Comparison of ENCODE assay signal across 11 mouse cellular contexts in genomic region chr8:35773508-35773907, GRCm38 (mm10). TPM values are rescaled to one million over a fixed set of nuclear protein-coding genes. Genes with fewer than 3 reads are reported as not detected.
DNase-seq lines count a peak whose midpoint lies in the region; ATAC-seq and TF ChIP-seq lines count a peak whose summit lies in the region.
"Had no signal": no experiment of that assay in that cellular context is flagged by ENCODE, and none has a peak within 500 bp of the region (broad histone marks: within the 10 kb centered on the region; RNA-seq: fewer than 3 reads in every experiment).

No protein-coding gene starts in this region.

- DNase-seq in layer of hippocampus, adult 18-20 months (ENCODE audit: low spot score in 2 of 2) = peak; percentile 42 to 57
- DNase-seq in layer of hippocampus, postnatal 25 days (ENCODE audit: extremely low spot score in 1 of 2, low spot score in 1 of 2) = no peak
- peak; percentile 6 for DNase-seq in cerebellum, adult 9-11 months
- DNase-seq in midbrain, postnatal 0 days (ENCODE audit: low spot score) = peak; percentile 82
- no peak for DNase-seq in liver, embryonic 11.5 days (ENCODE audit: low spot score)
- DNase-seq: B cell, adult 2 months had no signal

- no peak overlapping the region for H3K4me3 ChIP-seq in forebrain, embryonic 15.5 days
- H3K4me3 ChIP-seq in forebrain, embryonic 12.5 days (replicated peaks) = no peak overlapping the region
- no peak overlapping the region for H3K4me3 ChIP-seq in midbrain, postnatal 0 days (ENCODE audit: low read depth, low read length)
- H3K4me3 ChIP-seq in liver, embryonic 11.5 days (ENCODE audit: low read depth, low read length) = no peak overlapping the region
- H3K4me3 ChIP-seq: layer of hippocampus, adult 2 months had no signal

- peak; percentile 31; the same call in 1 of the 2 replicates for TF ChIP-seq CTCF in midbrain, postnatal 0 days (IDR thresholded peaks at IDR 0.05)

- H3K9ac ChIP-seq in forebrain, embryonic 15.5 days (replicated peaks) = no peak overlapping the region
- no peak overlapping the region for H3K9ac ChIP-seq in forebrain, embryonic 12.5 days
- H3K9ac ChIP-seq in midbrain, postnatal 0 days (replicated peaks; ENCODE audit: low read length, poor library complexity, severe bottlenecking) = no peak overlapping the region
- H3K9ac ChIP-seq in liver, embryonic 11.5 days (ENCODE audit: low read depth, low read length) = no peak overlapping the region

- H3K36me3 ChIP-seq in forebrain, embryonic 15.5 days = no peaks in the 10 kb centered on the region
- H3K36me3 ChIP-seq in forebrain, embryonic 12.5 days (replicated peaks) = no peaks in the 10 kb centered on the region
- H3K36me3 ChIP-seq in midbrain, postnatal 0 days (ENCODE audit: insufficient read depth, low read length) = no peaks in the 10 kb centered on the region
- no peaks in the 10 kb centered on the region for H3K36me3 ChIP-seq in liver, embryonic 11.5 days (ENCODE audit: control insufficient read depth, insufficient read depth, low read length)

- WGBS in forebrain, embryonic 15.5 days = 34% methylated on average over 7 of the region's 7 CpGs
- WGBS in forebrain, embryonic 12.5 days = 60% methylated on average over 7 of the region's 7 CpGs
- WGBS in midbrain, postnatal 0 days = 20% methylated on average over 7 of the region's 7 CpGs
- 55% methylated on average over 7 of the region's 7 CpGs for WGBS in liver, embryonic 11.5 days

- no peaks in the 10 kb centered on the region for H3K27me3 ChIP-seq in forebrain, embryonic 15.5 days
- no peaks in the 10 kb centered on the region for H3K27me3 ChIP-seq in forebrain, embryonic 12.5 days
- no peaks in the 10 kb centered on the region for H3K27me3 ChIP-seq in midbrain, postnatal 0 days (ENCODE audit: insufficient read depth, low read length)
- no peaks in the 10 kb centered on the region for H3K27me3 ChIP-seq in liver, embryonic 11.5 days (replicated peaks; ENCODE audit: control insufficient read depth, insufficient read depth, low read length)

- peak; percentile 69; the same call in 1 of the 2 replicates for ATAC-seq in forebrain, embryonic 15.5 days (replicated peaks)
- no peak for ATAC-seq in forebrain, embryonic 12.5 days (ENCODE audit: low FRiP score)
- ATAC-seq in midbrain, postnatal 0 days (ENCODE audit: low FRiP score) = peak; percentile 41; the same call in 1 of the 2 replicates
- ATAC-seq in liver, embryonic 11.5 days (replicated peaks; ENCODE audit: low FRiP score) = no peak
- ATAC-seq in inflammation-experienced regulatory T-cells, adult 6 months = no peak
- ATAC-seq: Patski had no signal

- no peaks in the 10 kb centered on the region; the same call in 1 of the 2 replicates for H3K4me1 ChIP-seq in forebrain, embryonic 15.5 days
- no peaks in the 10 kb centered on the region for H3K4me1 ChIP-seq in forebrain, embryonic 12.5 days
- 0 out of 2 replicates have a peak, but pooled peaks cover 2% of the 10 kb centered on the region for H3K4me1 ChIP-seq in midbrain, postnatal 0 days (ENCODE audit: insufficient read depth, low read length)
- no peaks in the 10 kb centered on the region for H3K4me1 ChIP-seq in liver, embryonic 11.5 days (replicated peaks; ENCODE audit: control insufficient read depth, insufficient read depth, low read length)

- H3K9me3 ChIP-seq in forebrain, embryonic 15.5 days = no peaks in the 10 kb centered on the region
- H3K9me3 ChIP-seq in forebrain, embryonic 12.5 days = no peaks in the 10 kb centered on the region
- H3K9me3 ChIP-seq in midbrain, postnatal 0 days (ENCODE audit: low read length) = no peaks in the 10 kb centered on the region
- no peaks in the 10 kb centered on the region for H3K9me3 ChIP-seq in liver, embryonic 11.5 days (ENCODE audit: control insufficient read depth, low read length)

- H3K27ac ChIP-seq in forebrain, embryonic 15.5 days (replicated peaks) = no peak overlapping the region
- no peak overlapping the region for H3K27ac ChIP-seq in forebrain, embryonic 12.5 days
- no peak overlapping the region for H3K27ac ChIP-seq in midbrain, postnatal 0 days (ENCODE audit: low read depth, low read length)
- no peak overlapping the region for H3K27ac ChIP-seq in liver, embryonic 11.5 days (ENCODE audit: low read depth, low read length)
- H3K27ac ChIP-seq: layer of hippocampus, adult 2 months had no signal

- no peak overlapping the region for H3K4me2 ChIP-seq in forebrain, embryonic 15.5 days (replicated peaks)
- no peak overlapping the region for H3K4me2 ChIP-seq in forebrain, embryonic 12.5 days
- no peak overlapping the region for H3K4me2 ChIP-seq in midbrain, postnatal 0 days (ENCODE audit: low read depth, low read length, poor library complexity, severe bottlenecking)
- H3K4me2 ChIP-seq in liver, embryonic 11.5 days = no peak overlapping the region

RNA-seq across cellular contexts. Expression of gene Gm19410, which starts 7.9 kb away (rescaled TPM):
- polyA plus RNA-seq in forebrain, embryonic 15.5 days (2015; fragmentation: Nextera tagmentation; extraction: Ambion mirVana) = 0.13 and 0.14 TPM in 2 replicates
- polyA plus RNA-seq in forebrain, embryonic 12.5 days (2016; fragmentation: Nextera tagmentation; extraction: Ambion mirVana) = 0.06 TPM in 1 of 2 replicates, not detected in the other
- 1 to 10 TPM; 6.0 to 6.5 TPM for total RNA-seq in layer of hippocampus, adult 18-20 months (2021)
- 1 to 10 TPM; 8.1 to 8.3 TPM for total RNA-seq in layer of hippocampus, postnatal 25 days (2021)
- total RNA-seq in midbrain, postnatal 0 days (2014; rRNA removed) = 0.33 and 0.38 TPM in 2 replicates
- polyA plus RNA-seq in midbrain, postnatal 0 days (2015; fragmentation: Nextera tagmentation; extraction: Ambion mirVana) = 0.16 TPM in 2 replicates
- 0.03 and 0.05 TPM in 2 replicates for polyA plus RNA-seq in liver, embryonic 11.5 days (2014; fragmentation: Nextera tagmentation; extraction: Ambion mirVana)
- not detected for polyA plus RNA-seq in inflammation-experienced regulatory T-cells, adult 6 months (2017; shearing (Covaris generic))

Comparison
In these comparisons a context has a peak if more than half of its experiments do, and no peak if none do; other contexts are left out.
1. ATAC-seq: peak in forebrain, embryonic 15.5 days (single experiment) and midbrain, postnatal 0 days (single experiment); none in forebrain, embryonic 12.5 days (single experiment), liver, embryonic 11.5 days (single experiment) and inflammation-experienced regulatory T-cells, adult 6 months (single experiment).
2. DNase-seq: peak in layer of hippocampus, adult 18-20 months (2 of 2), cerebellum, adult 9-11 months (single experiment) and midbrain, postnatal 0 days (single experiment); none in layer of hippocampus, postnatal 25 days (0 of 2) and liver, embryonic 11.5 days (single experiment).